Mouse (Mus musculus) hindbrain, embryonic 13.5 days (tissue): ENCODE data around the gene Nfat5. TPM values are rescaled to one million over a fixed set of nuclear protein-coding genes. Genes with fewer than 3 reads are reported as not detected.

Experiments used
- ATAC-seq: fragments of 200-750 bp; cut with Nextera tagmentation; 2 replicates; pipeline ENCODE4 v1.8.0; 2017; ENCODE audit warnings: moderate TSS enrichment; ENCODE audit not compliant: low FRiP score
- H3K27ac ChIP-seq: fragments of 300-500 bp; sonication (generic); 2 replicates; pipeline ENCODE4 v1.5.1; 2015; ENCODE audit warnings: inconsistent platforms, mild to moderate bottlenecking, moderate library complexity
- H3K27me3 ChIP-seq: fragments of 300-500 bp; sonication (generic); 2 replicates; pipeline ENCODE4 v1.6.1; 2015; ENCODE audit warnings: mild to moderate bottlenecking, inconsistent platforms
- H3K36me3 ChIP-seq: fragments of 300-500 bp; sonication (generic); 2 replicates; pipeline ENCODE4 v1.6.1; 2015; ENCODE audit warnings: mild to moderate bottlenecking, inconsistent platforms
- H3K4me1 ChIP-seq: fragments of 300-500 bp; sonication (generic); replicated peaks from 2 replicates; pipeline ENCODE4 v1.6.1; 2015; ENCODE audit warnings: inconsistent platforms
- H3K4me2 ChIP-seq: fragments of 300-500 bp; sonication (generic); 2 replicates; pipeline ENCODE4 v1.6.1; 2015; ENCODE audit warnings: inconsistent platforms, mild to moderate bottlenecking, moderate library complexity
- H3K4me3 ChIP-seq: fragments of 300-500 bp; sonication (generic); 2 replicates; pipeline ENCODE4 v1.5.1; 2015; ENCODE audit warnings: mild to moderate bottlenecking, inconsistent platforms
- H3K9ac ChIP-seq: fragments of 300-500 bp; sonication (generic); 2 replicates; pipeline ENCODE4 v1.6.1; 2015; ENCODE audit warnings: mild to moderate bottlenecking, inconsistent platforms
- H3K9me3 ChIP-seq: fragments of 300-500 bp; sonication (generic); 2 replicates; pipeline ENCODE4 v1.6.1; 2016; ENCODE audit warnings: inconsistent platforms
- WGBS: fragments of 180-500 bp; shearing (Covaris S2); methylation state at CpG from one replicate; pipeline ENCODE4 v1.1.7; 2015; 5-methylcytosine and 5-hydroxymethylcytosine counted together
- polyA plus RNA-seq: library from polyadenylated mRNA; unstranded; fragments of >200 nt; fragmentation: Nextera tagmentation; extraction: Ambion mirVana; gene quantifications from 2 replicates; pipeline ENCODE4 v1.2.1, GENCODE M21; 2015

Gene Nfat5
- polyA plus RNA-seq, result 14.0 and 14.5 TPM in 2 replicates

- Histone ChIP-seq H3K9me3 (no peaks in the 10 kb centered on the region), H3K27me3 (no peaks in the 10 kb centered on the region), H3K27ac (peak within 1 kb of the TSS; percentile 98), H3K4me3 (peak within 1 kb of the TSS; percentile 96), H3K9ac (peak within 1 kb of the TSS; percentile 97), H3K4me1 (peaks cover 26% of the 10 kb centered on the region), H3K36me3 (no peaks in the 10 kb centered on the region), H3K4me2 (peak within 1 kb of the TSS; percentile 57)
- peak; percentile 92 for ATAC-seq
- 0% methylated on average over 45 of the region's 49 CpGs for WGBS
Measured at GRCm38 (mm10) chr8:107292928-107293601, at the start of gene Nfat5. Nfat5 (plus strand) TSS chr8:107293470.

DNA sequence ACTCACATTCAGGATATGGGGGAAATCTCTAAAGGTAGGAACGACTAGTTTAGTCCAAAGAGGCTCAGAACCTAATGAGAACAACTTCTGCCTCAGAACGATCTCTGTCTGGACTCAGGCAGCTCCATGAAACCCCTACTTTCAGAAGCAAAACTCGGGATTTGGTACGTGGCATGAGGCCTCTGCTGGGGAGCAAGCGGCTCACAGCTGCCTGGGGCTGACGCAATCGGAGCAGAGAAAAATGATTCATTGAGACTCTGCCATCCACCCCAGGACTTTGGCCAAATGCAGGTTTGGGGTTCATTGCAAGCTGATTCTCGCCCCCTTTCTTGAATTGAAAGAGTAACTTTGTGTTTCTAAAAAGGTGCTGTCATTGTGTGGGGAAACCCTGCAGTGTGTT lies 49.1 kb upstream of the Nfat5 start:
- Histone ChIP-seq H3K4me1 (no peaks in the 10 kb centered on the region), H3K9me3 (no peaks in the 10 kb centered on the region), H3K4me2 (no peak overlapping the region), H3K27me3 (no peaks in the 10 kb centered on the region), H3K36me3 (no peaks in the 10 kb centered on the region), H3K4me3 (no peak overlapping the region), H3K9ac (no peak overlapping the region), H3K27ac (no peak overlapping the region)
- no peak for ATAC-seq
- 79% methylated on average over 8 of the region's 8 CpGs for WGBS

- Histone ChIP-seq H3K4me2 (no peak overlapping the region), H3K36me3 (no peaks in the 10 kb centered on the region), H3K9ac (no peak overlapping the region), H3K4me1 (no peaks in the 10 kb centered on the region), H3K4me3 (no peak overlapping the region), H3K27ac (no peak overlapping the region), H3K27me3 (no peaks in the 10 kb centered on the region), H3K9me3 (no peaks in the 10 kb centered on the region)
- WGBS, result 83% methylated on average over 6 of the region's 6 CpGs
- ATAC-seq, result no peak
Measured at GRCm38 (mm10) chr8:107248456-107248855, 44.8 kb upstream of the Nfat5 start.

DNA sequence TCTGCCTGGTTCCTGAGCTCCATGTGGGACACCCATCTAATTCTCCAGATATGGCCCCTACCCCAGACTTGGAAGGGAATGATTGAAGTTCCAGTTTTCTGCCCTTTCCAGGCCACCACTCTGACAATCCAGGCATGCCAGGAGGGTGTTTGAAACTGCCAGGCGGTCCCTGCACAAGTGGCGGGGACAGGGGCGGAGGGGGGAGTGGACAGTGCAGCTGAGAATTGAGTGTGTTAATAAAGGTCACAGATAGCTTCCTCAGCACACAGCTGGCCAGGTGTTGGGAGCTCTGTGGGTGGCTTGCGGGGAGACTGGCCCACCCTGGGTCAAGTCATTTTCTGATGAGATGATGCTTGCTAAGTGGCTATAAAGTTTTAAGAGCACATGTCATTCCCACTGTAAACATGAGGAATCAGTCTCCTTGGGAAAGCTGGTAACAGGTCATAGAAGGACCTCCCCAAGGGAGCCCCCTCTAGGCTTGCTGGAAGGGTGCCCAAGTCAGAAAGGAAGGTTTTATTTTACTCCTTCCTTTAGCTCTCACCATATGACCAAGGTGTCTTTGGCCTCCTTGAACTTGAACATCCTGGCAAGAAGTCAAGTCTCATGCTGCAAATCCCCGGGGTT lies 41.7 kb upstream of the Nfat5 start:
- Histone ChIP-seq H3K36me3 (no peaks in the 10 kb centered on the region), H3K4me3 (no peak overlapping the region), H3K27ac (no peak overlapping the region), H3K4me2 (no peak overlapping the region), H3K9me3 (no peaks in the 10 kb centered on the region), H3K4me1 (no peaks in the 10 kb centered on the region), H3K9ac (no peak overlapping the region), H3K27me3 (no peaks in the 10 kb centered on the region)
- 89% methylated on average over 5 of the region's 5 CpGs for WGBS
- ATAC-seq, result no peak

DNA sequence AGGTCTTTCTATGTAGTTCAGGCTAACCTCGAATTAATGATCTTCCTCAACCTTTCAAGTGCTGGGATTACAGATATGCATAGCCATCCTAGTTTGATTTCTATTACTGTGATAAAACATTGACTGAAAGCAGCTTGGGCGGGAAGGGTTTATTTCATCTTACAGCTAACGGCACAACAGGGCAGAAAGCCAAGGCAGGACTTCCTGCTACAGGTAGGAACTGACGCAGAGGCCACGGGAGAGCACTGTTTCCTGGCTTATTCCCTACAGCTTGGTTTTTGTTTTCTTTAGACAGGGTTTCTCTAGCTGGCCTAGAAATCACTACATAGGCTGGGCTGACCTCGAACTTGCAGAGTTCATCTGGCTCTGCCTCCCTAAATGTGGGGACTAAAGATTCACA lies 40.1 kb upstream of the Nfat5 start:
- ATAC-seq, result no peak
- H3K9ac ChIP-seq, result no peak overlapping the region
- no peaks in the 10 kb centered on the region for H3K9me3 ChIP-seq
- H3K4me1 ChIP-seq, result no peaks in the 10 kb centered on the region
- H3K4me3 ChIP-seq, result no peak overlapping the region
- H3K4me2 ChIP-seq, result no peak overlapping the region
- H3K27ac ChIP-seq, result no peak overlapping the region
- H3K36me3 ChIP-seq, result no peaks in the 10 kb centered on the region
- 83% methylated on average over 6 of the region's 6 CpGs for WGBS
- H3K27me3 ChIP-seq, result no peaks in the 10 kb centered on the region

GRCm38 (mm10) chr8:107254403-107254802 lies 38.9 kb upstream of the Nfat5 start:
- H3K27ac ChIP-seq, result no peak overlapping the region
- H3K36me3 ChIP-seq, result no peaks in the 10 kb centered on the region
- H3K9me3 ChIP-seq, result no peaks in the 10 kb centered on the region
- H3K4me2 ChIP-seq, result no peak overlapping the region
- H3K9ac ChIP-seq, result no peak overlapping the region
- ATAC-seq, result no peak
- no peak overlapping the region for H3K4me3 ChIP-seq
- no peaks in the 10 kb centered on the region for H3K4me1 ChIP-seq
- WGBS, result 69% methylated on average over 3 of the region's 3 CpGs
- no peaks in the 10 kb centered on the region for H3K27me3 ChIP-seq

DNA sequence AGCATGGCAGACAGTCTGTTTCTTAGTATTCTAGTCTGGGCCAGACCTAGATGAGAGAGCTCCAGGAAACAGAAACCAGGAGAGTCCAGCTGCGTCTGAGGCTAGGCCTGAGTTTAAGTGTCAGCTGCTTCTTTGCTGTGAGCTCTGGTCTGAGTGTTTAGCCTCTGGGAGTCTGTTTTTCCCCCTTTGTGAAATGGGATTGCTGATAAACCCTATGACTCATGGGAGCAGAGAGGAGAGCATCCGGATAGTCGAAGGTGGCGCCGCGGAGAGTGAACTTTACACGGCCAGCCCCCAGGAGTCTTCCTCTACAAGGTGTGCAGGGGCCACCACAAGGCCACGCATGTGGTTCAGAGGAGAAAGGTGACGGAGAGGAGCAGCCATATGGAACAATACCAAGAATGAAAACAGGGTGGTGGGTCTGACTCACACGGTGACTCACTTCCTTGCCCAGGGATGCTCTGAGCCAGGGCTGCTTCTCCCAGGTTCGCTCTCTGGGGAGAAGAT lies 38.3 kb upstream of the Nfat5 start:
- Histone ChIP-seq H3K27me3 (no peaks in the 10 kb centered on the region), H3K36me3 (no peaks in the 10 kb centered on the region), H3K4me2 (no peak overlapping the region), H3K9me3 (no peaks in the 10 kb centered on the region), H3K9ac (no peak overlapping the region), H3K27ac (no peak overlapping the region), H3K4me1 (no peaks in the 10 kb centered on the region), H3K4me3 (no peak overlapping the region)
- no peak for ATAC-seq
- 76% methylated on average over 11 of the region's 11 CpGs for WGBS

- H3K4me2 ChIP-seq, result no peak overlapping the region
- no peaks in the 10 kb centered on the region for H3K4me1 ChIP-seq
- WGBS, result 83% methylated on average over 5 of the region's 5 CpGs
- no peak overlapping the region for H3K27ac ChIP-seq
- no peak overlapping the region for H3K9ac ChIP-seq
- H3K4me3 ChIP-seq, result no peak overlapping the region
- H3K9me3 ChIP-seq, result no peaks in the 10 kb centered on the region
- no peaks in the 10 kb centered on the region for H3K36me3 ChIP-seq
- no peaks in the 10 kb centered on the region for H3K27me3 ChIP-seq
- no peak for ATAC-seq
Measured at GRCm38 (mm10) chr8:107257223-107257622, 36.0 kb upstream of the Nfat5 start.

GRCm38 (mm10) chr8:107260120-107260519 lies 33.1 kb upstream of the Nfat5 start:
- Histone ChIP-seq H3K9me3 (no peaks in the 10 kb centered on the region), H3K36me3 (no peaks in the 10 kb centered on the region), H3K9ac (no peak overlapping the region), H3K27me3 (no peaks in the 10 kb centered on the region), H3K4me3 (no peak overlapping the region), H3K27ac (no peak overlapping the region), H3K4me1 (no peaks in the 10 kb centered on the region), H3K4me2 (no peak overlapping the region)
- no peak for ATAC-seq
- WGBS, result 94% methylated on average over 6 of the region's 6 CpGs

- WGBS, result 84% methylated on average over 4 of the region's 4 CpGs
Measured at GRCm38 (mm10) chr8:107261172-107261571, 32.1 kb upstream of the Nfat5 start.

GRCm38 (mm10) chr8:107262046-107262705 lies 31.1 kb upstream of the Nfat5 start:
- no peaks in the 10 kb centered on the region for H3K9me3 ChIP-seq
- H3K27ac ChIP-seq, result no peak overlapping the region
- H3K4me2 ChIP-seq, result no peak overlapping the region
- H3K4me3 ChIP-seq, result no peak overlapping the region
- no peaks in the 10 kb centered on the region for H3K36me3 ChIP-seq
- no peak for ATAC-seq
- H3K4me1 ChIP-seq, result no peaks in the 10 kb centered on the region
- H3K9ac ChIP-seq, result no peak overlapping the region
- no peaks in the 10 kb centered on the region for H3K27me3 ChIP-seq
- WGBS, result 78% methylated on average over 8 of the region's 8 CpGs

More at GRCm38 (mm10) chr8:107261172-107261571, 32.1 kb upstream of the Nfat5 start:
- Histone ChIP-seq H3K36me3 (no peaks in the 10 kb centered on the region), H3K4me1 (no peaks in the 10 kb centered on the region), H3K4me2 (no peak overlapping the region), H3K27me3 (no peaks in the 10 kb centered on the region), H3K9me3 (no peaks in the 10 kb centered on the region), H3K9ac (no peak overlapping the region), H3K27ac (no peak overlapping the region), H3K4me3 (no peak overlapping the region)
- no peak for ATAC-seq

GRCm38 (mm10) chr8:107265811-107266210 lies 27.5 kb upstream of the Nfat5 start:
- no peak overlapping the region for H3K4me2 ChIP-seq
- no peak for ATAC-seq
- 72% methylated on average over 10 of the region's 10 CpGs for WGBS
- H3K4me3 ChIP-seq, result no peak overlapping the region
- no peak overlapping the region for H3K27ac ChIP-seq
- no peaks in the 10 kb centered on the region for H3K4me1 ChIP-seq
- H3K9me3 ChIP-seq, result no peaks in the 10 kb centered on the region
- H3K27me3 ChIP-seq, result no peaks in the 10 kb centered on the region
- no peaks in the 10 kb centered on the region for H3K36me3 ChIP-seq
- no peak overlapping the region for H3K9ac ChIP-seq
